Mouse (Mus musculus): ENCODE measurements around the gene Gm4131.

DNA sequence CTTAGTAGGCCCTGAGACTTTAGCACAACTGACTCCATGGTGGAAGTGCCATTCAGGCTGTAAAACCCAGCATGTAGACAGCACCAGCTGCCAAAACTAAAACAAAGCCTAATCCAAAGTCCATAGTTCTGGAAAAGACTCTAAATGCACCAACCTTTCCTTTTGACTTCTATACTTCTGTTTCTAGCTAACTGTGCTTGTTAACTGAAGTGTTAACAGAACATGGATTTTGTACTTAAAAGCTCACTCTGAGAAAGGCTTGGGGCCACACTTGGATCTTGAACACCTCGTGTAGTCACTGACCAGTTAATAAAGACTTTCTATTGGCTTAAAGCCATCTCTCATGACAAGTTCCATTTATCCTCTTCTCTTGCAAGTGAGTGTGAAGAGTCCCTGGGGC, 123.8 kb downstream of the Gm4131 start:
- TF ChIP-seq CTCF (IDR thresholded peaks at IDR 0.05; ENCODE audit: control insufficient read depth, insufficient read depth, insufficient read length): no peak
- TF ChIP-seq MAX (IDR thresholded peaks at IDR 0.05): no peak
- no peak for TF ChIP-seq FOSL1 (IDR thresholded peaks at IDR 0.05; ENCODE audit: insufficient read depth, low read length, poor library complexity, severe bottlenecking)
- TF ChIP-seq USF1 (IDR thresholded peaks at IDR 0.05; ENCODE audit: low read depth): no peak
